Mouse (Mus musculus): ENCODE results near the gene Ppp4c. TPM values are rescaled to one million over a fixed set of nuclear protein-coding genes. Genes with fewer than 3 reads are reported as not detected.

Gene Ppp4c
- polyA plus RNA-seq, 1 experiment from 2014 or later: 94.3 TPM

DNA sequence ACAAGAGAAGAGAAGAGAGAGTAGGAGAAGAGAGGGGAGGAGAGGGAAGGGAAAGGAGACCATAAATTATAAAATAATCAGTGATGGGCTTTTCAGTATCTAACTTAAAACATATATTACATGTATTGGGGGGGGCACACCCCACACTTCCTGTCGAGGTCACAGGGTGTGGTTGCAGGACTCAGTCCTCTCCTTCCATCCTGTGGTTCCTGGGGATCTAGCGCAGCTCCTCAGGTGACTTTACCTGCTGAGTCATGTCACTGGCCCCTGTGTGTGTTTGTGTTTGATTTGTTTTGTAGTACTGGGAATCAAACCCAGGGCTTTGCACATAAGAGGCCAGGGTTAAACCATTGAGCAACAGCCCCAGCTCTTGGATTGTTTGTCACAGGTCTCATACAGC, 17.8 kb downstream of the Ppp4c start:
- CTCF ChIA-PET: interaction anchor here (1.0 to 1.6 kb wide), 3 partner anchors 9 to 24 kb away, joined by 3 to 4 read pairs (median 3); no protein-coding TSS in a partner anchor
- ATAC-seq: no peak
- no peaks in the 10 kb centered on the region for H3K27me3 ChIP-seq
- no peak for TF ChIP-seq CTCF (IDR thresholded peaks at IDR 0.05)
- no peak for DNase-seq (ENCODE audit: low read depth, low spot score)
- POLR2A ChIA-PET: interaction anchor here (1.4 to 2.1 kb wide), 2 partner anchors 14 to 25 kb away, joined by 5 to 6 read pairs; no protein-coding TSS in a partner anchor
- in situ Hi-C loops (cut with MboI; ENCODE audit: low pct_unique_long_range_greater_than_20kb): no loop called here

DNA sequence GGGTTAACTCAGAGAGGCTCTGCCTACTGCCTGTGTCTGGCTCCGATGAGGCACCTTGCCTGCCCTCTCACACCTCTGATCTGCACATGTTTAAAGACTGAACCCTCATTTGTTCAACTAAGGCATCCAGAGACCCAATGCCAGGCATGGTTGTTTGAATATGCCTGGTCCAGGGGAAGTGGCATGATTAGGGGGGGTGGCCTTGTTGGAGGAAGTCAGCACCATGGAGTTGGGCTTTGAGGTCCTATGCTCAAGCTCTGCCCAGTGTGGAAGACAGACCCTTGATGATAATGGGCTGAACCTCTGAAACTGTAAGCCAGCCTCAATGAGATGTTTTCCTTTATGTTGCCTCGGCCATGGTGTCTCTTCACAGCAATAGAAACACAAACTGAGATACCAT, 18.9 kb downstream of the Ppp4c start:
- H3K27me3 ChIP-seq: no peaks in the 10 kb centered on the region
- TF ChIP-seq CTCF (IDR thresholded peaks at IDR 0.05): no peak
- in situ Hi-C loops (cut with MboI; ENCODE audit: low pct_unique_long_range_greater_than_20kb): no loop called here
- ChIA-PET POLR2A (no interaction called here), CTCF (no interaction called here)
- DNase-seq (ENCODE audit: low read depth, low spot score) (no peak), ATAC-seq (no peak)

DNA sequence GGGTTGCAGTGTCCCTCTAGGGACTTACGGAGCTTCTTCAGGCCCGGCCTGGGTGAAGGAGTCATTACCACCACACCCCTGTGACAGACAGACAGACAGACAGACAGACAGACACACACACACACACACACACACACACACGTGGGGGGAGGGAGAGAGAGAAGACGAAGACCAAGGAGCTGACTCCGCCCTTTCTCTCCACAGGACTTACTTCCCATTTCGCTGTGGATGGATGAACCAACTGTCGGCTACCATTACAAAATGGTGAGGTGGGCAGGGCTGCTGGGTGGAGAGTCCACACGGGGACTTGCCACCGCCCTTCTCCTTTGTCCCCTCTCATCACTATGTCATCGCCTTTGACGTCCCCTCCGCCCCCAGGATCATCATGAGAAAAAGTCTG, 21.5 kb downstream of the Ppp4c start:
- DNase-seq (ENCODE audit: low read depth, low spot score): no peak
- ChIA-PET POLR2A (no interaction called here), CTCF (interaction anchor here (1.4 kb wide), 1 partner anchor 10 kb away, joined by 5 read pairs; no protein-coding TSS in a partner anchor)
- in situ Hi-C loops (cut with MboI; ENCODE audit: low pct_unique_long_range_greater_than_20kb): no loop called here
- no peaks in the 10 kb centered on the region for H3K27me3 ChIP-seq
- no peak for ATAC-seq
- TF ChIP-seq CTCF (IDR thresholded peaks at IDR 0.05): no peak

DNA sequence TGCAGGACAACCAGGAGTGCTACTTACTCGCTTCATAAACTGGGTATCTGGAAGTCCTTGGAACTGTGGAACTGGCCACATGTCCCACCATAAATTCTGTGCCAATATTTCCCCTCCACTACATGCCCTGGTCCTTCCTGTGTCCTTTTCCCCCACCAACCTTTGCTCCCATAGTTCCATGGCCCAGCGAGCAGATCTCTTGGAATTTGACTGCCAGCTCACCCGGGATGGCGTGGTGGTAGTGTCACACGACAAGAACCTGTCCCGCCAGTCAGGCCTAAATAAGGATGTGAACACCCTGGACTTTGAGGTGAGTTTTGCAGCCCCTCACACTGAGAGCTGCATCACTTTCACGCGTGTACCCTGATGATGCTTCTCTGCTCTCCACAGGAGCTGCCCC, 25.3 kb downstream of the Ppp4c start:
- no peak for TF ChIP-seq CTCF (IDR thresholded peaks at IDR 0.05)
- ChIA-PET POLR2A (no interaction called here), CTCF (interaction anchor here (2.3 kb wide), 1 partner anchor 13 kb away, joined by 9 read pairs; no protein-coding TSS in a partner anchor)
- in situ Hi-C loops (cut with MboI; ENCODE audit: low pct_unique_long_range_greater_than_20kb): no loop called here
- ATAC-seq: no peak
- H3K27me3 ChIP-seq: no peaks in the 10 kb centered on the region
- DNase-seq (ENCODE audit: low read depth, low spot score): no peak

DNA sequence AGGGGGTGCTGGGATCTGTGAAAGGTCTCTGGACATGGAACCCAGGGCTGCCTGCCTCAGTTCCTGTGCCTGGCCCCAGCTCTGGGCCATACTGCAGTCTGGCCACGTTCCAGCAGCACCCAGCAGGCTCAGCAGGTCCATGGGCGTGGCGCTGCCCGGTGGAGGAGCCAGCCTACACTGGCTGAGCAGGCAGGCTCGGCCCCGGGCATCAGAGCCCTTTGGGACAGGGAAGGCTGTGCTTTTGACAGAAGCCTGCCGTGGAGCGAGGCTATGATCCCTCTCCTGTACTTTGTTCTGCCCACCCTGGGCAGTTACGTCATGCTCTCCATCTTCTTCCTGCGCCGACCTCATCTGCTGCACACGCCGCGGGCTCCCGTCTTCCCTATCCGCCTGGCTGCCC, 26.1 kb downstream of the Ppp4c start, which contains the start of gene Gdpd3:
Gdpd3 (plus strand) TSS at position 134 of the 400 bp plus-strand sequence.
- H3K27me3 ChIP-seq: no peaks in the 10 kb centered on the region
- no peak for TF ChIP-seq CTCF (IDR thresholded peaks at IDR 0.05)
- DNase-seq (ENCODE audit: low read depth, low spot score) (no peak), ATAC-seq (no peak)
- POLR2A ChIA-PET: interaction anchor here (1.3 kb wide), 1 partner anchor 9 kb away, joined by 3 read pairs; no protein-coding TSS in a partner anchor
- CTCF ChIA-PET: interaction anchor here (1.1 kb wide), 1 partner anchor 9 kb away, joined by 3 read pairs; no protein-coding TSS in a partner anchor
- in situ Hi-C loops (cut with MboI; ENCODE audit: low pct_unique_long_range_greater_than_20kb): no loop called here

DNA sequence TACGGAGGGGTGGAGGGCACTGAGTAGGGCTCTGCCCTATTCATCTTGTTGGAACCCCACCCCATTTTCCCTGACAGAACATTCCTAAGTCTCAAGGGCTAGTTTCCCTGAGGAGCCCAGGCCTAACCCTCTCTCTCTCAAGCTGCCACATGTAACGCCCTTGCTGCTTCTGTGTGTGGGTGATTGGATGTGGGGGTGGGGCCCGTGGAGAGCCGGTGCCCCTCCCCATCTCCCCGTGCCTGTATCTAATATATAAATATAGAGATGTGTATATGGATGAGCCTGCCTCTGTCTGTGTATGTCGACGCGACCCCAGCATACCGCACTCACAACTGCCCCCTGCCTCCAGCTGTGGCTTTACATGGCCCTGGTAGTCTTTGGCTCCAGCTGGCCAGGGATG, 26.8 kb downstream of the Ppp4c start:
- in situ Hi-C loops (cut with MboI; ENCODE audit: low pct_unique_long_range_greater_than_20kb): no loop called here
- POLR2A ChIA-PET: interaction anchor here (1.3 kb wide), 1 partner anchor 10 kb away, joined by 3 read pairs; no protein-coding TSS in a partner anchor
- CTCF ChIA-PET: interaction anchor here (1.1 kb wide), 1 partner anchor 10 kb away, joined by 3 read pairs; no protein-coding TSS in a partner anchor
- no peak for TF ChIP-seq CTCF (IDR thresholded peaks at IDR 0.05)
- ATAC-seq: no peak
- no peaks in the 10 kb centered on the region for H3K27me3 ChIP-seq
- DNase-seq (ENCODE audit: low read depth, low spot score): no peak

DNA sequence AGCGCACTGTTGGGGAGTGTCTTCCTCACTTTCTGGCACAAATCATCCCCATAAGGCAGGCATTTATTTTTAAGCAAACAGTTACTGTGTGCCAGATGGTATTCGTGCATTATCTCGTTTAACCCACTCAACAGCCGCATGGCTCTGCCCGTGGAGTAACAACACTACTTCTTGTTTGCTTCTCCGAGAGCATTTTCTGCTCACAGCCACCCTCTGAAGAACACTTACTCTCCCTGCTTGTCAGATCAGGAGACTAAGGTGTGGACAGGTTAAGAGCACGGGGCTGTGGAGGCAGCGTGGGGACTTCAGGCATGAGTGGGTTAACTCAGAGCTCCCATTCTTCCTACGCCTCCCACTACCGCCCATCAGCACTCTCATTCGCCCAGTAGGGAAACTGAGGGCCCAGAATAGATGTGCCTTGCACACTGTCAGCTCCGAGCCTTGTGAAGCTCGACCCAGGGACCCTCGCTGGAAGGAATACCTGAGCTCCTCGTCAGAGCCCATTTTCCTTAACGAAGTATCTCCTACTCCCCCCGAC, 29.8 kb downstream of the Ppp4c start:
- ChIA-PET POLR2A (no interaction called here), CTCF (interaction anchor here (1.5 kb wide), 1 partner anchor 13 kb away, joined by 3 read pairs; no protein-coding TSS in a partner anchor)
- H3K27me3 ChIP-seq: no peaks in the 10 kb centered on the region
- in situ Hi-C loops (cut with MboI; ENCODE audit: low pct_unique_long_range_greater_than_20kb): no loop called here
- ATAC-seq: no peak
- no peak for TF ChIP-seq CTCF (IDR thresholded peaks at IDR 0.05)
- DNase-seq (ENCODE audit: low read depth, low spot score): no peak

DNA sequence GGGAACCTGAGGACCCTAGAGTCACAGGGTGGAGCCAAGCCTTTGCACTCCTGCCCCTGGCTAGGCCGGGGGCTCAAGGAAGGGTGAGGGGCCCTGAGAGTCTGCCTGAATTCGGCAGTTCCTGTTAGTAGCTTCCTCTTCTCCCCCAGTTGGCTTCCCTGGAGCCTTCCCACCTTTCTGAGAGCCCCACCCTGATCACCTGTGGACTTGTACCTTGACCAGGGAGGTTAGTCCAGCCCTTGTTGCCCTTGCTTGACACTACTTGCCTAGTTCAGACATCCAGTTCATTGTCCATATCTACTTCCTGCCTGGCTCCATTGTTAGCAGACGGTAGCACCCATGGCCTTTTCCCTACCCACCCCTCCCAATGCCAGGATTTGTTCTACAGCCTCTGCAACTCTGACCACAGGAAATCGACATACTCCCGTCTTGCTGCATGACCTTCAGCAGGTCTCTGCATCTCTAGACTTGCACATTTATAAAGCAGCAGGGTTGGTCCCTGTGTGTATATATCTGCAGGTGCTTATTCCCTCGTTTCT, 30.7 kb downstream of the Ppp4c start:
- no peak for TF ChIP-seq CTCF (IDR thresholded peaks at IDR 0.05)
- CTCF ChIA-PET: interaction anchor here (1.2 to 1.5 kb wide), 2 partner anchors 9 to 14 kb away, joined by 3 to 5 read pairs; no protein-coding TSS in a partner anchor
- H3K27me3 ChIP-seq: no peaks in the 10 kb centered on the region
- ATAC-seq (no peak), DNase-seq (ENCODE audit: low read depth, low spot score) (no peak)
- POLR2A ChIA-PET: no interaction called here
- in situ Hi-C loops (cut with MboI; ENCODE audit: low pct_unique_long_range_greater_than_20kb): no loop called here

DNA sequence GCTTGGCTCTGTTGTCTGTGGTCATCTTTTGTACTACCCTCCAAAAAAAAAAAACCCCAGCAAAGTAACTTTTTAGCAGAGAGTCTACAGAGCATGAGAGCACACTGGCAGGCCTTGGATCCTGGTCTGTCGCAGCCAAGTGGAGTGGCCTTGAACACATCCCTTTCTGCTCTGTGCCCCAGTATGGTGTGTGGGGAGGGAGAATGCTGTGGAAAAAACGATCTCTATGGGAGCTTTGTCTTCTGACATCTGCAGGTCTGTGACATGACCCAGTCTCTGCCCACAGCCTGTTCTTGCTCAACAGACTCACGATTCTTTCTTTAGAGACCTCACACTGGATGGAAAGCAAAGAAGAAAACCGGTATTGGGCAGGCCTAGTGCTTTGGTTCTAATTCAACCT, 31.3 kb downstream of the Ppp4c start:
- CTCF ChIA-PET: interaction anchor here (1.2 to 1.5 kb wide), 2 partner anchors 9 to 14 kb away, joined by 3 to 5 read pairs; no protein-coding TSS in a partner anchor
- no peaks in the 10 kb centered on the region for H3K27me3 ChIP-seq
- POLR2A ChIA-PET: interaction anchor here (0.6 to 1.5 kb wide), 3 partner anchors 14 to 29 kb away, joined by 3 to 6 read pairs (median 3); no protein-coding TSS in a partner anchor
- in situ Hi-C loops (cut with MboI; ENCODE audit: low pct_unique_long_range_greater_than_20kb): no loop called here
- TF ChIP-seq CTCF (IDR thresholded peaks at IDR 0.05): no peak
- ATAC-seq (no peak), DNase-seq (ENCODE audit: low read depth, low spot score) (no peak)

DNA sequence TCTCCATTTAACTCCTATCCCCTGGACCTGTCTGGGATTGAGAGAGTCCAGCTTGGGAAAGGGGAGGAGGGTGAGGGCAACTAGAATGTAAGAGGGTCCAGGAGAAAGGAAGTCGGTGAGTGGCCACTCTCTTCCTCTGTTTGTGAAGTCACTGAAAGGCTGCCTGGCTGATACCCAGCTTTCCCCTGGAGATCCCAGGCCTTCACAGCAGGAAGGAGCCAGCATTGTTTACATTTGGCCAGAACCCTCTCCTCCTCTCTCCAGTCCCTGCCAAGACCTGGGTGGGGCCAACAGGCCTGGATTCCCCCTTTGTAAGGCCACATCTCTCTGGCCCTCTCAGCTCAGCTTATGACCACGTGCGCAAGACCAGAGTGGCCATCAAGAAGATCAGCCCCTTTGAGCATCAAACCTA, 31.9 kb downstream of the Ppp4c start:
- ChIA-PET POLR2A (interaction anchor here (0.6 to 1.5 kb wide), 3 partner anchors 15 to 30 kb away, joined by 3 to 6 read pairs (median 3); no protein-coding TSS in a partner anchor), CTCF (interaction anchor here (1.2 kb wide), 1 partner anchor 10 kb away, joined by 5 read pairs; no protein-coding TSS in a partner anchor)
- DNase-seq (ENCODE audit: low read depth, low spot score) (no peak), ATAC-seq (no peak)
- TF ChIP-seq CTCF (IDR thresholded peaks at IDR 0.05): no peak
- no peaks in the 10 kb centered on the region for H3K27me3 ChIP-seq
- in situ Hi-C loops (cut with MboI; ENCODE audit: low pct_unique_long_range_greater_than_20kb): no loop called here
